Mouse (Mus musculus) lung, adult 2 months (tissue): Measurements from ENCODE around the gene Ccrl2.

Source experiments
- CTCF ChIP-seq: fragments of 200-500 bp; IDR thresholded peaks from 2 replicates; pipeline ENCODE4 v1.5.1; 2011; ENCODE audit warnings: mild to moderate bottlenecking, low read length, control low read depth; ENCODE audit not compliant: insufficient read depth
- POLR2A ChIP-seq: fragments of 200-500 bp; IDR thresholded peaks from 2 replicates; pipeline ENCODE4 v1.6.1; 2011; ENCODE audit warnings: low read depth, mild to moderate bottlenecking, control low read depth, low read length, borderline replicate concordance; ENCODE audit errors: extremely low read depth

DNA sequence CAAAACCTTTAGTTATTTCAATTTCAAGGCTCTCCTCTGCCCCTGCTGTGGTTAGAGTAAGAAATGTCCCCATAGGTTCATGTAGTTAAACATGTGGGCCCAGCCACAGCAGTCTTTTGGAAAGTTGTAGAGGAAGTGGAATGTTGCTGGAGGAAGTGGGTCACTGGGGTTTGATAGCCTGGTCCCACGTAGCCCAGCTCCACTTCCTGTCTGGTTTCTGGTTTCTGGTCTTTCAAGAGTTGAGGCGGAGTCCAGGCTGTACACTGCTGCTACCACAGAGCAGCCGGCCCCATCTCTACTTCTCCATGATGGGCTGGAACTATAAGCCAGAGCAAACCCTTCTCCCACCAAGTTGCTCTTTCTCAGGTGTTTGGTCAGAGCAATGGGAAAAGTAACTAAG lies 11.1 kb downstream of the Ccrl2 start:
- no peak for TF ChIP-seq CTCF
- no peak for TF ChIP-seq POLR2A
